Mouse (Mus musculus): ENCODE measurements at regions not wholly inside any gene's neighbourhood (a gene's known extent, or its start where the extent isn't known, plus 50 kb on each side); places are given as distances from the start of the nearest gene placed in this dataset.
"Not testable (repeated sequence)": the region's sequence is repeated elsewhere in the genome, so short reads cannot be mapped to it uniquely, and the experiment has no call there.

DNA sequence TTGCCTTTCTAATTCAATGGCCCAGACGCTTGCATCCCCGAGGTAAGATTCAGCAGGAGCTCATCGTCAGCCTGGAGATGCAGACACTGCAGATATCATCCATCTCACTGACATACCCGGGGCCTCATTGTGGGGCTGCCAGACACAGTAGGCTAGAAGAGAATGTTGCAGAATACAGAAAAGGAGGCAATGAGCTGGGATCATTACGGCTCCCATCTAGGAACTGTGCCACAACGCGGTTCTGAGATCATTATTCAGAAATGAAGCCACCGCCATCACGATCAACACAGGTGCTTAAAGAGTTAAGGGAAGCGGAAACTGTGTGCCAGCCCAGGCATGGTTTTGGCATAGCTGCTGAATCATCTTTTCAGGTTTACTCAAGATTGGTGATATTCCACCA is 158.1 kb upstream of the Gm11146 start:
- Histone ChIP-seq H3K4me1 (ENCODE audit: control insufficient read depth, insufficient read depth, low read length) (no peaks in the 10 kb centered on the region), H3K36me3 (ENCODE audit: control insufficient read depth, insufficient read depth, low read length, poor library complexity, severe bottlenecking) (no peaks in the 10 kb centered on the region), H3K27ac (ENCODE audit: insufficient read depth, low read length) (no peak overlapping the region), H3K9ac (ENCODE audit: low read depth, poor library complexity, severe bottlenecking) (no peak overlapping the region), H3K27me3 (ENCODE audit: control insufficient read depth, insufficient read depth, low read length, poor library complexity, severe bottlenecking) (no peaks in the 10 kb centered on the region), H3K4me3 (ENCODE audit: low read depth, low read length) (no peak overlapping the region), H3K9me3 (replicated peaks; ENCODE audit: control insufficient read depth, insufficient read depth, low read length, poor library complexity, severe bottlenecking) (no peaks in the 10 kb centered on the region)
- TF ChIP-seq POLR2A (IDR thresholded peaks at IDR 0.05; ENCODE audit: insufficient read depth, low read length) (no peak), CTCF (IDR thresholded peaks at IDR 0.05; ENCODE audit: low read depth, low read length) (no peak)

DNA sequence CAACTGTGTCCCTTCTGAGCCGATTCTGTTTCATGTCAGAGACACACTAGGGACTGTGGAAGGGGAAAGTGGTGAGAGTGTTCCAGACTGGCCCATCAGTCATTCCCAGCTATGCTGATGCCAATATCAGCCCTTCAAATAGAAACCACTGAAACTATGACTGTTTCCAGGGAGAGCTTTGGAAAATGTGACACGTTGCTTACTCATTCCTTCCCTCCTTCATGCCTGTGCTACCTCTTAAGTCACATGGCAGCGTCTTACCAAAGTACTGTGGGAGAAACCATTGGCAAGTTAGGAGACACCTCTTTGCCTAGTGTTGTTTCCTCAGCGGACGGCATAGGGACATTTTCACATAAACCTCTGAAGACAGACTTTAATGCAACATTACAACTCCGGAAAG is 153.0 kb upstream of the Gm11146 start:
- Histone ChIP-seq H3K27me3 (ENCODE audit: control insufficient read depth, insufficient read depth, low read length, poor library complexity, severe bottlenecking) (no peaks in the 10 kb centered on the region), H3K4me3 (ENCODE audit: low read depth, low read length) (no peak overlapping the region), H3K36me3 (ENCODE audit: control insufficient read depth, insufficient read depth, low read length, poor library complexity, severe bottlenecking) (no peaks in the 10 kb centered on the region), H3K4me1 (ENCODE audit: control insufficient read depth, insufficient read depth, low read length) (no peaks in the 10 kb centered on the region), H3K27ac (ENCODE audit: insufficient read depth, low read length) (no peak overlapping the region), H3K9ac (ENCODE audit: low read depth, poor library complexity, severe bottlenecking) (no peak overlapping the region), H3K9me3 (replicated peaks; ENCODE audit: control insufficient read depth, insufficient read depth, low read length, poor library complexity, severe bottlenecking) (no peaks in the 10 kb centered on the region)
- TF ChIP-seq POLR2A (IDR thresholded peaks at IDR 0.05; ENCODE audit: insufficient read depth, low read length) (no peak), CTCF (IDR thresholded peaks at IDR 0.05; ENCODE audit: low read depth, low read length) (no peak), EP300 (IDR thresholded peaks at IDR 0.05; ENCODE audit: insufficient read depth, low read depth, low read length) (no peak)

DNA sequence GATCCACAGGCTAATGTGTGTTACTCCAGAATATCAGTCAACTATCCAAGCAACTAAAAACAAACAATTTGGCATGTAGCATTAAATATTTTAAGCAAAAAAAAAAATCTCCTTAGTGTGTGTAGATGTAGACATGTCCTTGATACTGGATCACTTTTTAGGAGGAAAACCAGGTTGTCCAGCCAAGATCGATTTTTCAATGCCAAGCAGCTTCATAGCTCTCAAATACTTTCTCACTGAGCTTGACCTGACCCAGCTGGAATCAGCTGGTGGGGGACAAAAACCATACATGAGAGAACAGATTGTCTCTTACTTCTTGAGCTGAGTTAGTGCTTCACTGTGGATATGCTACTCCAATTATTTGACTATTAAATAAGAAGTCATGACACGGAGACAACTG is 147.6 kb upstream of the Gm11146 start:
- TF ChIP-seq CTCF (IDR thresholded peaks at IDR 0.05; ENCODE audit: low read depth, low read length), result no peak
- TF ChIP-seq EP300 (IDR thresholded peaks at IDR 0.05; ENCODE audit: insufficient read depth, low read depth, low read length), result no peak
- TF ChIP-seq POLR2A (IDR thresholded peaks at IDR 0.05; ENCODE audit: insufficient read depth, low read length), result no peak
- Histone ChIP-seq H3K9ac (ENCODE audit: low read depth, poor library complexity, severe bottlenecking) (no peak overlapping the region), H3K4me3 (ENCODE audit: low read depth, low read length) (no peak overlapping the region), H3K27ac (ENCODE audit: insufficient read depth, low read length) (no peak overlapping the region), H3K27me3 (ENCODE audit: control insufficient read depth, insufficient read depth, low read length, poor library complexity, severe bottlenecking) (no peaks in the 10 kb centered on the region), H3K9me3 (replicated peaks; ENCODE audit: control insufficient read depth, insufficient read depth, low read length, poor library complexity, severe bottlenecking) (no peaks in the 10 kb centered on the region), H3K4me1 (ENCODE audit: control insufficient read depth, insufficient read depth, low read length) (no peaks in the 10 kb centered on the region), H3K36me3 (ENCODE audit: control insufficient read depth, insufficient read depth, low read length, poor library complexity, severe bottlenecking) (no peaks in the 10 kb centered on the region)

GRCm38 (mm10) chr16:77743838-77744237 is 141.9 kb upstream of the Gm11146 start:
- no peak for TF ChIP-seq CTCF (IDR thresholded peaks at IDR 0.05; ENCODE audit: low read depth, low read length)
- TF ChIP-seq EP300 (IDR thresholded peaks at IDR 0.05; ENCODE audit: insufficient read depth, low read depth, low read length), result no peak
- TF ChIP-seq POLR2A (IDR thresholded peaks at IDR 0.05; ENCODE audit: insufficient read depth, low read length), result no peak
- no peak overlapping the region for H3K4me3 ChIP-seq (ENCODE audit: low read depth, low read length)
- 0 out of 2 replicates have a peak, but pooled peaks cover 3% of the 10 kb centered on the region for H3K9me3 ChIP-seq (replicated peaks; ENCODE audit: control insufficient read depth, insufficient read depth, low read length, poor library complexity, severe bottlenecking)
- H3K27me3 ChIP-seq (ENCODE audit: control insufficient read depth, insufficient read depth, low read length, poor library complexity, severe bottlenecking), result no peaks in the 10 kb centered on the region
- no peaks in the 10 kb centered on the region for H3K4me1 ChIP-seq (ENCODE audit: control insufficient read depth, insufficient read depth, low read length)
- H3K27ac ChIP-seq (ENCODE audit: insufficient read depth, low read length), result no peak overlapping the region
- no peak overlapping the region for H3K9ac ChIP-seq (ENCODE audit: low read depth, poor library complexity, severe bottlenecking)
- H3K36me3 ChIP-seq (ENCODE audit: control insufficient read depth, insufficient read depth, low read length, poor library complexity, severe bottlenecking), result no peaks in the 10 kb centered on the region

- no peak overlapping the region for H3K27ac ChIP-seq (ENCODE audit: insufficient read depth, low read length)
- no peak overlapping the region for H3K9ac ChIP-seq (ENCODE audit: low read depth, poor library complexity, severe bottlenecking)
Observed at GRCm38 (mm10) chr16:77738821-77739220, 136.9 kb upstream of the Gm11146 start.

GRCm38 (mm10) chr16:77719377-77719776 is 117.5 kb upstream of the Gm11146 start:
- Histone ChIP-seq H3K27me3 (ENCODE audit: control insufficient read depth, insufficient read depth, low read length, poor library complexity, severe bottlenecking) (no peaks in the 10 kb centered on the region), H3K4me3 (ENCODE audit: low read depth, low read length) (no peak overlapping the region), H3K27ac (ENCODE audit: insufficient read depth, low read length) (no peak overlapping the region), H3K4me1 (ENCODE audit: control insufficient read depth, insufficient read depth, low read length) (no peaks in the 10 kb centered on the region), H3K9me3 (replicated peaks; ENCODE audit: control insufficient read depth, insufficient read depth, low read length, poor library complexity, severe bottlenecking) (peaks cover 4% of the 10 kb centered on the region; the same call in 1 of the 2 replicates), H3K36me3 (ENCODE audit: control insufficient read depth, insufficient read depth, low read length, poor library complexity, severe bottlenecking) (no peaks in the 10 kb centered on the region), H3K9ac (ENCODE audit: low read depth, poor library complexity, severe bottlenecking) (no peak overlapping the region)
- no peak for TF ChIP-seq EP300 (IDR thresholded peaks at IDR 0.05; ENCODE audit: insufficient read depth, low read depth, low read length)
- no peak for TF ChIP-seq CTCF (IDR thresholded peaks at IDR 0.05; ENCODE audit: low read depth, low read length)
- no peak for TF ChIP-seq POLR2A (IDR thresholded peaks at IDR 0.05; ENCODE audit: insufficient read depth, low read length)

More at GRCm38 (mm10) chr16:77738821-77739220, 136.9 kb upstream of the Gm11146 start:
- Histone ChIP-seq H3K9me3 (replicated peaks; ENCODE audit: control insufficient read depth, insufficient read depth, low read length, poor library complexity, severe bottlenecking) (0 out of 2 replicates have a peak, but pooled peaks cover 2% of the 10 kb centered on the region), H3K27me3 (ENCODE audit: control insufficient read depth, insufficient read depth, low read length, poor library complexity, severe bottlenecking) (no peaks in the 10 kb centered on the region), H3K4me3 (ENCODE audit: low read depth, low read length) (no peak overlapping the region), H3K36me3 (ENCODE audit: control insufficient read depth, insufficient read depth, low read length, poor library complexity, severe bottlenecking) (no peaks in the 10 kb centered on the region), H3K4me1 (ENCODE audit: control insufficient read depth, insufficient read depth, low read length) (no peaks in the 10 kb centered on the region)
- TF ChIP-seq POLR2A (IDR thresholded peaks at IDR 0.05; ENCODE audit: insufficient read depth, low read length) (no peak), EP300 (IDR thresholded peaks at IDR 0.05; ENCODE audit: insufficient read depth, low read depth, low read length) (no peak), CTCF (IDR thresholded peaks at IDR 0.05; ENCODE audit: low read depth, low read length) (no peak)

DNA sequence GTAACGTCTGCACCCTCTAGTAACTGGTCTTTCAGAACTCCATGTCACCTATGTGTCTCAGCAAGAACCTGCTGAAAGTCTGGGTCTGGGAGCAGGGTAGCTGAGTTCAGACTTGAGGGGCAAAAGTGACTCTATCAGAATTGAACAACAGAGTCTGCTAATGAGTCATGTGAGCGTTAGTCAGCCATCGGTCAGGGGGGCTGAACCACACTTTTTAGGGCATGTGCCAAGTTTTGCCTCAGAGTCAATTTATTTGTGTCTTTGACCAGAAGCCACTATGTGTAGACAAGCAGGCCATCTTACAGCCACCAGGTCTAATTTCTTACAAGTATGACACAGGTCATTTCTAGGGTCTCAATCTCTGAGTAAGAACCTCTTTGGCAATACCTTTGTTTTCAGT is 115.9 kb upstream of the Gm11146 start:
- H3K4me1 ChIP-seq (ENCODE audit: control insufficient read depth, insufficient read depth, low read length); H3K36me3 ChIP-seq (ENCODE audit: control insufficient read depth, insufficient read depth, low read length, poor library complexity, severe bottlenecking); H3K27me3 ChIP-seq (ENCODE audit: control insufficient read depth, insufficient read depth, low read length, poor library complexity, severe bottlenecking); H3K27ac ChIP-seq (ENCODE audit: insufficient read depth, low read length); H3K4me3 ChIP-seq (ENCODE audit: low read depth, low read length); H3K9me3 ChIP-seq (replicated peaks; ENCODE audit: control insufficient read depth, insufficient read depth, low read length, poor library complexity, severe bottlenecking); H3K9ac ChIP-seq (ENCODE audit: low read depth, poor library complexity, severe bottlenecking): not testable (repeated sequence)

All from ES-Bruce4 (cell line).